Mouse (Mus musculus) frontal cortex, postnatal 14 days (tissue): ENCODE results near the gene Clta.

Source experiments
- DNase-seq, 2 experiments: peaks; one replicate each; pipeline ENCODE4 v3.0.0; 2022; ENCODE audit warnings: low spot score in 2 of 2

Clta gene

GRCm38 (mm10) chr4:43980236-43980635 lies 24.0 kb upstream of the Clta start:
- DNase-seq = no peak

- no peak for DNase-seq
Observed at GRCm38 (mm10) chr4:43980846-43981245, 23.4 kb upstream of the Clta start.

GRCm38 (mm10) chr4:43981251-43981650 lies 23.0 kb upstream of the Clta start:
- no peak for DNase-seq

- peak; percentile 82 to 93 for DNase-seq
Observed at GRCm38 (mm10) chr4:43982053-43982732, 22.1 kb upstream of the Clta start.

- DNase-seq = no peak
Observed at GRCm38 (mm10) chr4:43983181-43983580, 21.1 kb upstream of the Clta start, which contains the start of gene Ccin. Ccin (plus strand) TSS chr4:43983483.

GRCm38 (mm10) chr4:43983756-43984155 lies 20.5 kb upstream of the Clta start:
- no peak for DNase-seq

- no peak for DNase-seq
Observed at GRCm38 (mm10) chr4:43984326-43984725, 19.9 kb upstream of the Clta start.

- no peak for DNase-seq
Observed at GRCm38 (mm10) chr4:43988976-43989375, 15.3 kb upstream of the Clta start.

GRCm38 (mm10) chr4:43993072-43993471 lies 11.2 kb upstream of the Clta start:
- no peak for DNase-seq

- no peak for DNase-seq
Observed at GRCm38 (mm10) chr4:43994342-43994741, 9.9 kb upstream of the Clta start.

- no peak for DNase-seq
Observed at GRCm38 (mm10) chr4:44003622-44004021, 630 bp upstream of the Clta start.

GRCm38 (mm10) chr4:44004623-44005409 lies 564 bp downstream of the Clta start:
- DNase-seq = no peak

- no peak for DNase-seq
Observed at GRCm38 (mm10) chr4:44010176-44010575, 5.9 kb downstream of the Clta start.

GRCm38 (mm10) chr4:44010893-44011292 lies 6.6 kb downstream of the Clta start:
- no peak for DNase-seq

- no peak for DNase-seq
Observed at GRCm38 (mm10) chr4:44011799-44012198, 7.5 kb downstream of the Clta start.

- DNase-seq = peak; percentile 92 to 94
Observed at GRCm38 (mm10) chr4:44012376-44013367, 8.4 kb downstream of the Clta start.

- no peak for DNase-seq
Observed at GRCm38 (mm10) chr4:44013391-44014070, 9.3 kb downstream of the Clta start.

GRCm38 (mm10) chr4:44016071-44016470 lies 11.8 kb downstream of the Clta start:
- DNase-seq = no peak

- no peak for DNase-seq
Observed at GRCm38 (mm10) chr4:44016791-44017190, 12.5 kb downstream of the Clta start.

- no peak for DNase-seq
Observed at GRCm38 (mm10) chr4:44022323-44022722, 18.1 kb downstream of the Clta start.

- no peak for DNase-seq
Observed at GRCm38 (mm10) chr4:44022766-44023165, 18.5 kb downstream of the Clta start.
